ENCODE assay signal across 10 mouse cellular contexts in the genomic region with DNA sequence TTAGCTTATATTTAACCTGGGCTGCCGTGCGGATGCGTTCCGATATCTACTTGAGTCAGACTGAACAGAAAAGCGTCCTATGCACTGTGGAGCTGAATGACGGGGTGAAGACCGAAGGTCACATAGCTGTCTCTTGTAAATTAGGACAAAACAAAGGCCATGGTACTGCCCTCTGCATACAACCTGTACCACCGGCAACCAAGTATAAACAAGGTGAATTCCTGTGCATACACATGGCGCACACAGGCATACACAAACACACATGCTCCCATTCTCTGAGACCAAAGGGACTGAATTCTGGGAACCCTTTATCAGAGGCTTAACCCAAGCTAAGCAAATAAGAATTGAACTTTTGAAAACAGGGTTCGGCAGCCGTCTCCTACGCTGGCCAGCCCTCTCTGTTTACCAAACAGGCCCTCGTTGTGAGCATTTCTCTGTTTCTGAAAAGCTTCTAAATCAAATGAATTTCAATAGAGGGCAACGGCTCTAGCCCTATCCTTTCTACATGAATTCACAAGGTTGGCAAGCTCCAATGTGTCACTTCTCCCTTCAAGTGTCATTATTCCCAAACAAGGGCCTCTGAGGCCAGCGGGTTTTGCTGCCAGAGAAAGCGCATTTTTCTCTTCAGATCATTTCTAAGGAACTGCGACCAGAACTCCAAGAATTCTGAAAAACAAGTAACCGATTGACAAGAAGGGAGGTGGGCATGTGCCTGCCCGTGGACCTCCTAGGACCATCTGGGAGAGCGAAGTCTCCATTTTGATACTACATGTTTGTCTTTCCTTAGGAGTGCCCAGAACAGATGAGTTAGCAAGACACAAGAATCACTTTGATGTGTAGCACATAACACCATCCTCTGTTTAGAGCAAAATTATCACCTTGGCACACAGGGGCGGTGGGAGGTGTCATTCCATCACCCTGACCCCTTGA. TPM values are rescaled to one million over a fixed set of nuclear protein-coding genes. Genes with fewer than 3 reads are reported as not detected.
DNase-seq lines count a peak whose midpoint lies in the region; ATAC-seq lines count a peak whose summit lies in the region.
"Had no signal": no experiment of that assay in that cellular context is flagged by ENCODE, and none has a peak within 500 bp of the region (broad histone marks: within the 10 kb centered on the region; RNA-seq: fewer than 3 reads in every experiment).

No protein-coding gene starts in this region.

- no peak overlapping the region for H3K4me3 ChIP-seq in lung, embryonic 16.5 days (ENCODE audit: low read length)
- no peak overlapping the region for H3K4me3 ChIP-seq in intestine, embryonic 16.5 days (ENCODE audit: low read length)
- no peak overlapping the region for H3K4me3 ChIP-seq in stomach, embryonic 14.5 days (ENCODE audit: low read depth, low read length)
- H3K4me3 ChIP-seq: heart, embryonic 10.5 days had no signal

- peak; percentile 39 for DNase-seq in cerebellum, adult 9-11 months
- no peak for DNase-seq in cerebellum, postnatal 25 days
- DNase-seq in lung, postnatal 14 days, result no peak
- DNase-seq in thymus, postnatal 4 days, result no peak
- DNase-seq in thymus, postnatal 25 days, result no peak
- DNase-seq: adrenal gland, postnatal 14 days had no signal

- H3K9me3 ChIP-seq in lung, embryonic 16.5 days (ENCODE audit: control insufficient read depth, low read length), result no peaks in the 10 kb centered on the region
- no peaks in the 10 kb centered on the region for H3K9me3 ChIP-seq in intestine, embryonic 16.5 days (ENCODE audit: control insufficient read depth, low read length)
- no peaks in the 10 kb centered on the region for H3K9me3 ChIP-seq in stomach, embryonic 14.5 days (ENCODE audit: control insufficient read depth, low read depth, low read length)
- H3K9me3 ChIP-seq: heart, embryonic 10.5 days had no signal

- H3K4me1 ChIP-seq in lung, embryonic 16.5 days (replicated peaks; ENCODE audit: control insufficient read depth, insufficient read depth, low read length), result peaks cover 12% of the 10 kb centered on the region
- peaks cover 12% of the 10 kb centered on the region for H3K4me1 ChIP-seq in intestine, embryonic 16.5 days (ENCODE audit: control insufficient read depth, insufficient read depth, low read length)
- peaks cover 7% of the 10 kb centered on the region; the same call in 1 of the 2 replicates for H3K4me1 ChIP-seq in stomach, embryonic 14.5 days (ENCODE audit: control insufficient read depth, insufficient read depth, low read length)

- WGBS in lung, embryonic 16.5 days, result 66% methylated on average over 21 of the region's 21 CpGs
- 68% methylated on average over 21 of the region's 21 CpGs for WGBS in intestine, embryonic 16.5 days
- 73% methylated on average over 21 of the region's 21 CpGs for WGBS in stomach, embryonic 14.5 days

- H3K36me3 ChIP-seq in lung, embryonic 16.5 days (ENCODE audit: control insufficient read depth, insufficient read depth, low read length), result no peaks in the 10 kb centered on the region
- H3K36me3 ChIP-seq in intestine, embryonic 16.5 days (ENCODE audit: control insufficient read depth, insufficient read depth, low read length), result no peaks in the 10 kb centered on the region
- H3K36me3 ChIP-seq in stomach, embryonic 14.5 days (ENCODE audit: control insufficient read depth, insufficient read depth, low read length), result no peaks in the 10 kb centered on the region; the same call in 1 of the 2 replicates

- no peaks in the 10 kb centered on the region for H3K27me3 ChIP-seq in lung, embryonic 16.5 days (ENCODE audit: control insufficient read depth, insufficient read depth, low read depth, low read length)
- H3K27me3 ChIP-seq in intestine, embryonic 16.5 days (replicated peaks; ENCODE audit: control insufficient read depth, insufficient read depth, low read length), result no peaks in the 10 kb centered on the region
- no peaks in the 10 kb centered on the region for H3K27me3 ChIP-seq in stomach, embryonic 14.5 days (ENCODE audit: control insufficient read depth, insufficient read depth, low read length)

- H3K9ac ChIP-seq in lung, embryonic 16.5 days (ENCODE audit: low read length), result no peak overlapping the region
- H3K9ac ChIP-seq in intestine, embryonic 16.5 days (ENCODE audit: low read depth, low read length), result no peak overlapping the region
- no peak overlapping the region for H3K9ac ChIP-seq in stomach, embryonic 14.5 days (replicated peaks; ENCODE audit: low read depth, low read length)

- peak overlapping the region; percentile 12; the same call in 1 of the 2 replicates for H3K27ac ChIP-seq in lung, embryonic 16.5 days (ENCODE audit: low read length)
- H3K27ac ChIP-seq in intestine, embryonic 16.5 days (ENCODE audit: low read length), result no peak overlapping the region
- H3K27ac ChIP-seq in stomach, embryonic 14.5 days (ENCODE audit: low read length), result peak overlapping the region; percentile 52; the same call in 1 of the 2 replicates
- H3K27ac ChIP-seq: heart, embryonic 10.5 days had no signal

- H3K4me2 ChIP-seq in lung, embryonic 16.5 days (ENCODE audit: low read depth, low read length), result no peak overlapping the region
- no peak overlapping the region for H3K4me2 ChIP-seq in intestine, embryonic 16.5 days (ENCODE audit: low read depth, low read length)
- H3K4me2 ChIP-seq in stomach, embryonic 14.5 days (replicated peaks; ENCODE audit: low read depth, low read length), result no peak overlapping the region

- no peak for ATAC-seq in lung, embryonic 16.5 days (ENCODE audit: low read depth)
- peak; percentile 39; the same call in 1 of the 2 replicates for ATAC-seq in intestine, embryonic 16.5 days
- ATAC-seq in stomach, embryonic 14.5 days (ENCODE audit: insufficient number of reproducible peaks, insufficient read depth, low FRiP score, low read depth), result no peak

RNA-seq across cellular contexts. Expression of a gene that starts 42.6 kb away (rescaled TPM):
- polyA plus RNA-seq in lung, embryonic 16.5 days (2015; fragmentation: Nextera tagmentation; extraction: Ambion mirVana), result 47.5 and 48.8 TPM in 2 replicates
- polyA plus RNA-seq in intestine, embryonic 16.5 days (2015; fragmentation: Nextera tagmentation; extraction: Ambion mirVana), result 111 and 116 TPM in 2 replicates
- polyA plus RNA-seq in stomach, embryonic 14.5 days (2014; fragmentation: Nextera tagmentation; extraction: Ambion mirVana), result 77.5 and 82.8 TPM in 2 replicates
